Mouse (Mus musculus): Measurements from ENCODE around the gene Pafah2. TPM values are rescaled to one million over a fixed set of nuclear protein-coding genes. Genes with fewer than 3 reads are reported as not detected.
"Not testable (repeated sequence)": the region's sequence is repeated elsewhere in the genome, so short reads cannot be mapped to it uniquely, and the experiment has no call there.

Gene Pafah2
- polyA plus RNA-seq, 1 experiment from 2014 or later: 9.0 TPM

DNA sequence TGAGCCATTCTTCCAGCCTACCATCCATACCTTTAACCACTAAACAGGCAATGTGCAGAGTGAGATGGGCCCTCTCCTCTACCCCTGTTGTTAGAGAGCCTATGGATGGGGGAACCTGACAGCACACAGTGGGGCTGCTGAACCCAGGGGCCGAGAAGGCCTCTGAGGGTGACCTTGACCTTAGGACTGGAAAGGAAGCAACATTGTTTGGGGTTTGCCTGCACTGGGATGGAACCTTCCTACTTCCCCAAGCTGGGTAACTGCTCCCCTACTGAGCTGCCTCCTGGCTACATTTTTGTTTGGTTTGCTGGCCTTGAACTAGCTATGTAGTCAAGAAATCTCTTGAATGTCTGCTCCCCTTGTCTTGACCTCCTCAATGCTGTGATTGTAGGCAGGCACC lies 21.8 kb upstream of the Pafah2 start:
- Histone ChIP-seq H3K9me3 (no peaks in the 10 kb centered on the region), H3K4me2 (no peak overlapping the region), H3K4me1 (peaks cover 42% of the 10 kb centered on the region), H3K36me3 (no peaks in the 10 kb centered on the region), H3K27ac (replicated peaks) (no peak overlapping the region), H3K4me3 (no peak overlapping the region), H3K27me3 (replicated peaks) (peaks cover 36% of the 10 kb centered on the region), H3K9ac (no peak overlapping the region)
- WGBS: 36% methylated on average over 1 of the region's 1 CpGs
- no peak for ATAC-seq (ENCODE audit: extremely low read depth, insufficient number of reproducible peaks, low FRiP score, low TSS enrichment)

- no peak overlapping the region for H3K4me2 ChIP-seq
- H3K36me3 ChIP-seq: no peaks in the 10 kb centered on the region
- peaks cover 19% of the 10 kb centered on the region for H3K4me1 ChIP-seq
- H3K9me3 ChIP-seq: no peaks in the 10 kb centered on the region
- no peak overlapping the region for H3K4me3 ChIP-seq
- WGBS: 27% methylated on average over 10 of the region's 10 CpGs
- no peak overlapping the region for H3K27ac ChIP-seq (replicated peaks)
- peak overlapping the region; percentile 5; the same call in 1 of the 2 replicates for H3K9ac ChIP-seq
- no peak for ATAC-seq (ENCODE audit: extremely low read depth, insufficient number of reproducible peaks, low FRiP score, low TSS enrichment)
- H3K27me3 ChIP-seq (replicated peaks): peaks cover 4% of the 10 kb centered on the region; the same call in 1 of the 2 replicates
Observed at GRCm38 (mm10) chr4:134378089-134378615, 18.0 kb upstream of the Pafah2 start.

DNA sequence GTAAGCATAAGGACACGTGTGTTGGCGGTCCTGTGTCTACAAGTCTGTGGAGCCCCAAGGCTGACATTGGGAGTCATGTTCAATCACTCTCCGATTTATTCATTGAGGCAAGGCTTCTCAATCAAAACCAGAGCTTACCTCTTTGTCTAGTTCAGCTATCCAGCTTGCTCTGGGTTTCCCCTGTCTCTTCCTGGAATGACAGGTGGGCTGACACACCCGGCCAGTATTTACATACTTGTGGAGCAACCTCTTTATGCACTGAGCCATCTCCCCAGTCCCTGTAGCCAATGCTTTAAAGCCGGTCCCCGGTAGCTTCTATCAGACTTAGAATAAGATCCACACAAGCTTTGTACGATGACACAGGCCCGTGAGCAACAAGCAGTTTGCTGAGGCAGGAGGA lies 16.6 kb upstream of the Pafah2 start:
- WGBS: 77% methylated on average over 8 of the region's 8 CpGs
- Histone ChIP-seq H3K4me1 (peaks cover 19% of the 10 kb centered on the region), H3K9ac (no peak overlapping the region), H3K4me3 (no peak overlapping the region), H3K9me3 (no peaks in the 10 kb centered on the region), H3K27ac (replicated peaks) (no peak overlapping the region), H3K27me3 (replicated peaks) (no peaks in the 10 kb centered on the region), H3K4me2 (no peak overlapping the region), H3K36me3 (no peaks in the 10 kb centered on the region)
- ATAC-seq (ENCODE audit: extremely low read depth, insufficient number of reproducible peaks, low FRiP score, low TSS enrichment): no peak

- not testable (repeated sequence) for ATAC-seq (ENCODE audit: extremely low read depth, insufficient number of reproducible peaks, low FRiP score, low TSS enrichment); H3K9me3 ChIP-seq; H3K4me2 ChIP-seq; H3K27ac ChIP-seq (replicated peaks); H3K27me3 ChIP-seq (replicated peaks); H3K36me3 ChIP-seq; H3K4me3 ChIP-seq; H3K9ac ChIP-seq
- WGBS: 86% methylated on average over 2 of the region's 6 CpGs
- H3K4me1 ChIP-seq: peaks cover 10% of the 10 kb centered on the region
Observed at GRCm38 (mm10) chr4:134383750-134384149, 12.4 kb upstream of the Pafah2 start, which contains the start of gene Extl1. Gene Extl1, minus strand, starts transcription at chr4:134383850.

GRCm38 (mm10) chr4:134387268-134387667 lies 8.9 kb upstream of the Pafah2 start:
- Histone ChIP-seq H3K36me3 (no peaks in the 10 kb centered on the region), H3K27me3 (replicated peaks) (no peaks in the 10 kb centered on the region), H3K4me1 (peaks cover 1% of the 10 kb centered on the region; the same call in 1 of the 2 replicates), H3K27ac (replicated peaks) (no peak overlapping the region), H3K4me3 (no peak overlapping the region), H3K9me3 (peaks cover 8% of the 10 kb centered on the region; the same call in 1 of the 2 replicates), H3K9ac (no peak overlapping the region), H3K4me2 (no peak overlapping the region)
- ATAC-seq (ENCODE audit: extremely low read depth, insufficient number of reproducible peaks, low FRiP score, low TSS enrichment): no peak
- 68% methylated on average over 6 of the region's 6 CpGs for WGBS

DNA sequence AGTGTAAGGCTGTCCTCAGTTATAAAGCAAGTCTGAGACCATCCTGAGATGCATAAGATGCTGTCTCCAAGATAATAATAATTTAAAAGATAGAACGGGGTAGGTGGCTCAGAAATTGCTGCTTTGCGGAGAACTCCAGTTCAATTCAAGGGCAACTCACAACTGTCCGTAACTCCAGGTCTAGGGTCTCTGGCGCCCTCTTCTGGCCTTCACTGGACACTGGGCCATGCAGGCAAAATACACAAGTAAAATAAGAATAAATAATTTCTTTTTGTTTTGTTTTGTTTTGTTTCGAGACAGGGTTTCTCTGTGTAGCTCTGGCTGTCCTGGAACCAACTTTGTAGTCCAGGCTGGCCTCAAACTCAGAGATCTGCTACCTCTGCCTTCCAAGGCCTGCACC lies 7.7 kb upstream of the Pafah2 start:
- WGBS: 16% methylated on average over 5 of the region's 5 CpGs
- no peak overlapping the region for H3K4me3 ChIP-seq
- no peak for ATAC-seq (ENCODE audit: extremely low read depth, insufficient number of reproducible peaks, low FRiP score, low TSS enrichment)

GRCm38 (mm10) chr4:134391636-134392035 lies 4.5 kb upstream of the Pafah2 start:
- Histone ChIP-seq H3K4me3 (no peak overlapping the region), H3K36me3 (no peaks in the 10 kb centered on the region), H3K9me3 (peaks cover 8% of the 10 kb centered on the region; the same call in 1 of the 2 replicates), H3K27me3 (replicated peaks) (no peaks in the 10 kb centered on the region), H3K9ac (no peak overlapping the region), H3K4me1 (peaks cover 4% of the 10 kb centered on the region; the same call in 1 of the 2 replicates), H3K4me2 (no peak overlapping the region), H3K27ac (replicated peaks) (no peak overlapping the region)
- no peak for ATAC-seq (ENCODE audit: extremely low read depth, insufficient number of reproducible peaks, low FRiP score, low TSS enrichment)
- WGBS: 75% methylated on average over 1 of the region's 1 CpGs

More for the DNA sequence above, 7.7 kb upstream of the Pafah2 start:
- Histone ChIP-seq H3K9me3 (peaks cover 8% of the 10 kb centered on the region; the same call in 1 of the 2 replicates), H3K9ac (no peak overlapping the region), H3K36me3 (no peaks in the 10 kb centered on the region), H3K27me3 (replicated peaks) (no peaks in the 10 kb centered on the region), H3K4me2 (no peak overlapping the region), H3K27ac (replicated peaks) (no peak overlapping the region), H3K4me1 (peaks cover 4% of the 10 kb centered on the region; the same call in 1 of the 2 replicates)

DNA sequence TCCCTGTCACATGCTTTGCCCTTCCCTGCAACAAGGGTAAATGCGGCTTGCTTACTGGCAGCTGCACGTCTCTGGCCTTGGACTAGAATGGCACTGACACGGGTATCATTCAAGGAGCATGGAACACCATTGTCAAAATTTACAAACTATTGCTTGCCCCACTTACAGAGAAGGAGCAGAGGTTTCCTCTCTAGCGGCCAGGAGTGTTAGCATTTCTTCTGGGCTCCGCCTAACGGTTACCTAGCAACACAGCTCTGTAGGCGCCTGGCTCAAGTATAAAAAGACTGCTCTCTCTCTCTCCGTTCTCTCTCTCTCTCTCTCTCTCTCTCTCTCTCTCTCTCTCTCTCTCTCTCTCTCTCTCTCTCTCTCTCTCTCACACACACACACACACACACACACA lies 3.5 kb upstream of the Pafah2 start:
- peak overlapping the region; percentile 24; the same call in 1 of the 2 replicates for H3K4me2 ChIP-seq
- no peak overlapping the region for H3K27ac ChIP-seq (replicated peaks)
- ATAC-seq (ENCODE audit: extremely low read depth, insufficient number of reproducible peaks, low FRiP score, low TSS enrichment): no peak
- H3K4me3 ChIP-seq: no peak overlapping the region
- H3K36me3 ChIP-seq: no peaks in the 10 kb centered on the region
- WGBS: 19% methylated on average over 8 of the region's 8 CpGs
- H3K9ac ChIP-seq: no peak overlapping the region
- peaks cover 8% of the 10 kb centered on the region; the same call in 1 of the 2 replicates for H3K9me3 ChIP-seq
- peaks cover 12% of the 10 kb centered on the region for H3K4me1 ChIP-seq
- no peaks in the 10 kb centered on the region for H3K27me3 ChIP-seq (replicated peaks)

GRCm38 (mm10) chr4:134393026-134393425 lies 3.1 kb upstream of the Pafah2 start:
- ATAC-seq (ENCODE audit: extremely low read depth, insufficient number of reproducible peaks, low FRiP score, low TSS enrichment): no peak
- H3K27me3 ChIP-seq (replicated peaks): no peaks in the 10 kb centered on the region
- no peak overlapping the region for H3K4me3 ChIP-seq
- H3K4me2 ChIP-seq: no peak overlapping the region
- WGBS: 25% methylated on average over 12 of the region's 12 CpGs
- H3K36me3 ChIP-seq: no peaks in the 10 kb centered on the region
- no peak overlapping the region for H3K9ac ChIP-seq
- peaks cover 16% of the 10 kb centered on the region for H3K4me1 ChIP-seq
- H3K9me3 ChIP-seq: peaks cover 8% of the 10 kb centered on the region; the same call in 1 of the 2 replicates
- no peak overlapping the region for H3K27ac ChIP-seq (replicated peaks)

DNA sequence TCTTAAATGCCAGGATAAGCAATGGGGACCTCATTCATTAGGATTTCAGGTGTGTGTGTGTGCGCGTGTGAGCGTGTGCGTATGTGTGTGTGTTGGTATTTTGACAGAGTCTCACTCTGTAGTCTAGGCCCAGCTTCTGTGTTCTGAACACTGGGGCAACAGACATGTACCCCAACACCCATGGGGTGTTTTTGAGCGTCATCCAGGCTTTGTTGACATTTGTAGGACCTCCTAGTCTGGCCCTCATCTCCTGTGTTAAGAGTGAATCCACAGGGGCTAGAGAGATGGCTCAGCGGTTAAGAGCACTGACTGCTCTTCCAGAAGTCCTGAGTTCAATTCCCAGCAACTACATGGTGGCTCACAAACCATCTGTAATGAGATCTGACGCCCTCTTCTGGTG lies 978 bp upstream of the Pafah2 start:
- peaks cover 16% of the 10 kb centered on the region for H3K4me1 ChIP-seq
- peaks cover 8% of the 10 kb centered on the region; the same call in 1 of the 2 replicates for H3K9me3 ChIP-seq
- H3K9ac ChIP-seq: no peak overlapping the region
- no peak overlapping the region for H3K4me3 ChIP-seq
- no peak for ATAC-seq (ENCODE audit: extremely low read depth, insufficient number of reproducible peaks, low FRiP score, low TSS enrichment)
- WGBS: 91% methylated on average over 7 of the region's 7 CpGs
- no peak overlapping the region for H3K27ac ChIP-seq (replicated peaks)
- H3K27me3 ChIP-seq (replicated peaks): no peaks in the 10 kb centered on the region
- no peaks in the 10 kb centered on the region for H3K36me3 ChIP-seq
- no peak overlapping the region for H3K4me2 ChIP-seq

GRCm38 (mm10) chr4:134397121-134397520 lies 1.0 kb downstream of the Pafah2 start:
- peak overlapping the region; percentile 89 for H3K9ac ChIP-seq
- WGBS: 20% methylated on average over 7 of the region's 7 CpGs
- peak overlapping the region; percentile 68 for H3K4me3 ChIP-seq
- 0 out of 2 replicates have a peak, but pooled peaks cover 2% of the 10 kb centered on the region for H3K9me3 ChIP-seq
- no peak for ATAC-seq (ENCODE audit: extremely low read depth, insufficient number of reproducible peaks, low FRiP score, low TSS enrichment)
- no peaks in the 10 kb centered on the region for H3K27me3 ChIP-seq (replicated peaks)
- H3K27ac ChIP-seq (replicated peaks): peak overlapping the region; percentile 87
- peak overlapping the region; percentile 89 for H3K4me2 ChIP-seq
- peaks cover 32% of the 10 kb centered on the region for H3K4me1 ChIP-seq
- H3K36me3 ChIP-seq: no peaks in the 10 kb centered on the region

GRCm38 (mm10) chr4:134397732-134398131 lies 1.6 kb downstream of the Pafah2 start:
- Histone ChIP-seq H3K9ac (no peak overlapping the region), H3K36me3 (no peaks in the 10 kb centered on the region), H3K9me3 (no peaks in the 10 kb centered on the region), H3K4me3 (peak overlapping the region; percentile 68), H3K4me2 (peak overlapping the region; percentile 89), H3K4me1 (peaks cover 34% of the 10 kb centered on the region), H3K27ac (replicated peaks) (peak overlapping the region; percentile 87), H3K27me3 (replicated peaks) (no peaks in the 10 kb centered on the region)
- WGBS: 88% methylated on average over 9 of the region's 9 CpGs
- no peak for ATAC-seq (ENCODE audit: extremely low read depth, insufficient number of reproducible peaks, low FRiP score, low TSS enrichment)

All from heart, embryonic 13.5 days (tissue).